Comparison of ENCODE assay signal across 9 mouse cellular contexts in genomic region chr9:57659774-57660173, GRCm38 (mm10). TPM values are rescaled to one million over a fixed set of nuclear protein-coding genes. Genes with fewer than 3 reads are reported as not detected.
A peak's percentile ranks its signal among the peaks of the same experiment; 100 is the strongest.
DNase-seq lines count a peak whose midpoint lies in the region; ATAC-seq and TF ChIP-seq lines count a peak whose summit lies in the region.
"Had no signal": no experiment of that assay in that cellular context is flagged by ENCODE, and none has a peak within 500 bp of the region (broad histone marks: within the 10 kb centered on the region; RNA-seq: fewer than 3 reads in every experiment).

No protein-coding gene starts in this region.

- DNase-seq in hindbrain, embryonic 11.5 days (ENCODE audit: low spot score), result peak; percentile 80
- DNase-seq in c-Kit-positive CD71-positive TER-119-negative erythroid progenitor cells, embryonic 14.5 days (ENCODE audit: low read depth), result peak; percentile 84
- DNase-seq in hindbrain, embryonic 14.5 days (ENCODE audit: low spot score), result peak; percentile 79
- DNase-seq in layer of hippocampus, postnatal 10 days (ENCODE audit: low spot score in 2 of 2), result peak; percentile 81 to 86
- DNase-seq in lung, postnatal 25 days (ENCODE audit: low spot score), result peak; percentile 85

- H3K36me3 ChIP-seq in hindbrain, embryonic 11.5 days (ENCODE audit: control insufficient read depth, insufficient read depth, low read length), result no peaks in the 10 kb centered on the region
- no peaks in the 10 kb centered on the region for H3K36me3 ChIP-seq in hindbrain, embryonic 13.5 days
- H3K36me3 ChIP-seq in forebrain, embryonic 13.5 days (ENCODE audit: poor library complexity, severe bottlenecking), result no peaks in the 10 kb centered on the region
- no peaks in the 10 kb centered on the region for H3K36me3 ChIP-seq in hindbrain, embryonic 14.5 days (replicated peaks; ENCODE audit: control insufficient read depth, insufficient read depth)
- no peaks in the 10 kb centered on the region for H3K36me3 ChIP-seq in small intestine, adult 2 months (ENCODE audit: control insufficient read depth, insufficient read depth, low read length)
- H3K36me3 ChIP-seq: neural tube, embryonic 12.5 days had no signal

- H3K27ac ChIP-seq in hindbrain, embryonic 11.5 days (ENCODE audit: low read depth, low read length), result no peak overlapping the region
- H3K27ac ChIP-seq in hindbrain, embryonic 13.5 days, result no peak overlapping the region
- no peak overlapping the region for H3K27ac ChIP-seq in forebrain, embryonic 13.5 days
- H3K27ac ChIP-seq in hindbrain, embryonic 14.5 days, result no peak overlapping the region
- no peak overlapping the region for H3K27ac ChIP-seq in small intestine, adult 2 months (ENCODE audit: insufficient read depth, low read depth, low read length)
- H3K27ac ChIP-seq: neural tube, embryonic 12.5 days had no signal

- H3K27me3 ChIP-seq in hindbrain, embryonic 11.5 days (ENCODE audit: control insufficient read depth, insufficient read depth, low read length), result no peaks in the 10 kb centered on the region
- peaks cover under 1% of the 10 kb centered on the region; the same call in 1 of the 2 replicates for H3K27me3 ChIP-seq in hindbrain, embryonic 13.5 days
- no peaks in the 10 kb centered on the region for H3K27me3 ChIP-seq in forebrain, embryonic 13.5 days
- H3K27me3 ChIP-seq in hindbrain, embryonic 14.5 days (ENCODE audit: control insufficient read depth, insufficient read depth, low read length), result no peaks in the 10 kb centered on the region
- no peaks in the 10 kb centered on the region for H3K27me3 ChIP-seq in small intestine, adult 2 months (ENCODE audit: control insufficient read depth, insufficient read depth, low read length)
- H3K27me3 ChIP-seq: neural tube, embryonic 12.5 days had no signal

- H3K4me1 ChIP-seq in hindbrain, embryonic 11.5 days (replicated peaks; ENCODE audit: control insufficient read depth, insufficient read depth, low read length), result no peaks in the 10 kb centered on the region
- peaks cover 4% of the 10 kb centered on the region for H3K4me1 ChIP-seq in hindbrain, embryonic 13.5 days (replicated peaks)
- H3K4me1 ChIP-seq in forebrain, embryonic 13.5 days, result peaks cover 4% of the 10 kb centered on the region
- no peaks in the 10 kb centered on the region for H3K4me1 ChIP-seq in hindbrain, embryonic 14.5 days (replicated peaks; ENCODE audit: control insufficient read depth, insufficient read depth, low read length)
- peaks cover 7% of the 10 kb centered on the region for H3K4me1 ChIP-seq in small intestine, adult 2 months (ENCODE audit: control insufficient read depth, insufficient read depth, insufficient read length, low read length)

- H3K4me2 ChIP-seq in hindbrain, embryonic 11.5 days (replicated peaks; ENCODE audit: low read depth, low read length), result no peak overlapping the region
- no peak overlapping the region for H3K4me2 ChIP-seq in hindbrain, embryonic 13.5 days
- no peak overlapping the region for H3K4me2 ChIP-seq in forebrain, embryonic 13.5 days
- no peak overlapping the region for H3K4me2 ChIP-seq in hindbrain, embryonic 14.5 days (replicated peaks)
- H3K4me2 ChIP-seq: neural tube, embryonic 12.5 days had no signal

- peak; percentile 47; the same call in 1 of the 2 replicates for ATAC-seq in hindbrain, embryonic 11.5 days (ENCODE audit: low FRiP score)
- no peak for ATAC-seq in hindbrain, embryonic 13.5 days (ENCODE audit: low FRiP score)
- ATAC-seq in forebrain, embryonic 13.5 days, result peak; percentile 69
- peak; percentile 53; the same call in 1 of the 2 replicates for ATAC-seq in hindbrain, embryonic 14.5 days (ENCODE audit: low FRiP score)

- WGBS in hindbrain, embryonic 11.5 days, result 24% methylated on average over 4 of the region's 4 CpGs
- 22% methylated on average over 4 of the region's 4 CpGs for WGBS in hindbrain, embryonic 13.5 days
- WGBS in forebrain, embryonic 13.5 days, result 23% methylated on average over 4 of the region's 4 CpGs
- 20% methylated on average over 4 of the region's 4 CpGs for WGBS in hindbrain, embryonic 14.5 days
- 23% methylated on average over 4 of the region's 4 CpGs for whole genome bisulfite sequencing in small intestine, adult 2 months

- no peak for TF ChIP-seq POLR2A in small intestine, adult 2 months (IDR thresholded peaks at IDR 0.05; ENCODE audit: low read depth, low read length)

- H3K9ac ChIP-seq in hindbrain, embryonic 11.5 days (ENCODE audit: low read depth, low read length), result no peak overlapping the region
- H3K9ac ChIP-seq in hindbrain, embryonic 13.5 days, result no peak overlapping the region
- no peak overlapping the region for H3K9ac ChIP-seq in forebrain, embryonic 13.5 days
- no peak overlapping the region for H3K9ac ChIP-seq in hindbrain, embryonic 14.5 days
- H3K9ac ChIP-seq: neural tube, embryonic 12.5 days had no signal

- no peaks in the 10 kb centered on the region for H3K9me3 ChIP-seq in hindbrain, embryonic 11.5 days (ENCODE audit: control insufficient read depth, low read length)
- H3K9me3 ChIP-seq in hindbrain, embryonic 13.5 days, result no peaks in the 10 kb centered on the region
- no peaks in the 10 kb centered on the region for H3K9me3 ChIP-seq in forebrain, embryonic 13.5 days (replicated peaks)
- no peaks in the 10 kb centered on the region for H3K9me3 ChIP-seq in hindbrain, embryonic 14.5 days (ENCODE audit: control insufficient read depth, low read length)
- H3K9me3 ChIP-seq: neural tube, embryonic 12.5 days had no signal

- no peak overlapping the region for H3K4me3 ChIP-seq in hindbrain, embryonic 11.5 days (ENCODE audit: low read depth, low read length)
- no peak overlapping the region for H3K4me3 ChIP-seq in hindbrain, embryonic 13.5 days
- H3K4me3 ChIP-seq in forebrain, embryonic 13.5 days, result no peak overlapping the region
- no peak overlapping the region for H3K4me3 ChIP-seq in hindbrain, embryonic 14.5 days (replicated peaks; ENCODE audit: low read length)
- no peak overlapping the region for H3K4me3 ChIP-seq in small intestine, adult 2 months (ENCODE audit: low read depth, low read length)
- H3K4me3 ChIP-seq: neural tube, embryonic 12.5 days had no signal

- peak; percentile 84; the same call in 1 of the 2 replicates for TF ChIP-seq CTCF in small intestine, adult 2 months (IDR thresholded peaks at IDR 0.05; ENCODE audit: extremely low read depth, insufficient read length, insufficient replicate concordance, low read depth, low read length)

RNA-seq across cellular contexts. Expression of gene Csk, which starts 6.3 kb away (rescaled TPM):
- 29.4 and 30.7 TPM in 2 replicates for polyA plus RNA-seq in hindbrain, embryonic 11.5 days (2014; fragmentation: Nextera tagmentation; extraction: Ambion mirVana)
- 43.6 and 45.0 TPM in 2 replicates for polyA plus RNA-seq in hindbrain, embryonic 13.5 days (2015; fragmentation: Nextera tagmentation; extraction: Ambion mirVana)
- polyA plus RNA-seq in forebrain, embryonic 13.5 days (2015; fragmentation: Nextera tagmentation; extraction: Ambion mirVana), result 35.0 and 39.8 TPM in 2 replicates
- polyA plus RNA-seq in hindbrain, embryonic 14.5 days (2014; fragmentation: Nextera tagmentation; extraction: Ambion mirVana), result 41.0 and 43.1 TPM in 2 replicates
- total RNA-seq in layer of hippocampus, postnatal 10 days (2021), result 10 to 100 TPM; 56.6 to 59.0 TPM
- polyA plus RNA-seq in small intestine, adult 2 months (2012; rRNA removed), result 52.1 and 95.9 TPM in 2 replicates

RNA-seq across cellular contexts. Expression of gene Cyp1a2, which starts 23.7 kb away (rescaled TPM):
- not detected in 2 replicates for polyA plus RNA-seq in hindbrain, embryonic 11.5 days (2014; fragmentation: Nextera tagmentation; extraction: Ambion mirVana)
- polyA plus RNA-seq in hindbrain, embryonic 13.5 days (2015; fragmentation: Nextera tagmentation; extraction: Ambion mirVana), result not detected in 2 replicates
- polyA plus RNA-seq in forebrain, embryonic 13.5 days (2015; fragmentation: Nextera tagmentation; extraction: Ambion mirVana), result not detected in 2 replicates
- not detected in 2 replicates for polyA plus RNA-seq in hindbrain, embryonic 14.5 days (2014; fragmentation: Nextera tagmentation; extraction: Ambion mirVana)
- not detected for total RNA-seq in layer of hippocampus, postnatal 10 days (2021)
- not detected in 2 replicates for polyA plus RNA-seq in small intestine, adult 2 months (2012; rRNA removed)
- polyA plus RNA-seq: neural tube, embryonic 12.5 days had no signal

RNA-seq across cellular contexts. Expression of gene Cyp1a1, which starts 28.0 kb away (rescaled TPM):
- polyA plus RNA-seq in hindbrain, embryonic 11.5 days (2014; fragmentation: Nextera tagmentation; extraction: Ambion mirVana), result not detected in 2 replicates
- polyA plus RNA-seq in hindbrain, embryonic 13.5 days (2015; fragmentation: Nextera tagmentation; extraction: Ambion mirVana), result 0.09 and 0.12 TPM in 2 replicates
- polyA plus RNA-seq in forebrain, embryonic 13.5 days (2015; fragmentation: Nextera tagmentation; extraction: Ambion mirVana), result 0.06 TPM in 1 of 2 replicates, not detected in the other
- 0.10 and 0.24 TPM in 2 replicates for polyA plus RNA-seq in hindbrain, embryonic 14.5 days (2014; fragmentation: Nextera tagmentation; extraction: Ambion mirVana)
- total RNA-seq in layer of hippocampus, postnatal 10 days (2021), result under 1 TPM; 0.48 to 0.60 TPM
- polyA plus RNA-seq in small intestine, adult 2 months (2012; rRNA removed), result 0.51 and 0.79 TPM in 2 replicates
- polyA plus RNA-seq: neural tube, embryonic 12.5 days had no signal

RNA-seq across cellular contexts. Expression of gene Lman1l, which starts 39.2 kb away (rescaled TPM):
- polyA plus RNA-seq in hindbrain, embryonic 11.5 days (2014; fragmentation: Nextera tagmentation; extraction: Ambion mirVana), result not detected in 2 replicates
- not detected in 2 replicates for polyA plus RNA-seq in hindbrain, embryonic 13.5 days (2015; fragmentation: Nextera tagmentation; extraction: Ambion mirVana)
- polyA plus RNA-seq in forebrain, embryonic 13.5 days (2015; fragmentation: Nextera tagmentation; extraction: Ambion mirVana), result not detected in 2 replicates
- polyA plus RNA-seq in hindbrain, embryonic 14.5 days (2014; fragmentation: Nextera tagmentation; extraction: Ambion mirVana), result not detected in 2 replicates
- not detected for total RNA-seq in layer of hippocampus, postnatal 10 days (2021)
- 0.08 TPM in 1 of 2 replicates, not detected in the other for polyA plus RNA-seq in small intestine, adult 2 months (2012; rRNA removed)
- polyA plus RNA-seq: neural tube, embryonic 12.5 days had no signal

RNA-seq across cellular contexts. Expression of gene Edc3, which starts 48.6 kb away (rescaled TPM):
- 23.7 and 28.4 TPM in 2 replicates for polyA plus RNA-seq in hindbrain, embryonic 11.5 days (2014; fragmentation: Nextera tagmentation; extraction: Ambion mirVana)
- polyA plus RNA-seq in hindbrain, embryonic 13.5 days (2015; fragmentation: Nextera tagmentation; extraction: Ambion mirVana), result 33.8 and 35.4 TPM in 2 replicates
- 36.0 and 41.5 TPM in 2 replicates for polyA plus RNA-seq in forebrain, embryonic 13.5 days (2015; fragmentation: Nextera tagmentation; extraction: Ambion mirVana)
- polyA plus RNA-seq in hindbrain, embryonic 14.5 days (2014; fragmentation: Nextera tagmentation; extraction: Ambion mirVana), result 22.1 and 23.5 TPM in 2 replicates
- total RNA-seq in layer of hippocampus, postnatal 10 days (2021), result 10 to 100 TPM; 14.6 to 16.0 TPM
- polyA plus RNA-seq in small intestine, adult 2 months (2012; rRNA removed), result 3.7 and 8.0 TPM in 2 replicates
